Mouse (Mus musculus) lung, adult 18-20 months (tissue): ENCODE measurements around the gene Kif1b.
"Not testable (repeated sequence)": the region's sequence is repeated elsewhere in the genome, so short reads cannot be mapped to it uniquely, and the experiment has no call there.

ENCODE experiments used
- DNase-seq, 2 experiments: peaks; one replicate each; pipeline ENCODE4 v3.0.0; 2022; ENCODE audit warnings: mixed read lengths in 2 of 2

The Kif1b gene

DNA sequence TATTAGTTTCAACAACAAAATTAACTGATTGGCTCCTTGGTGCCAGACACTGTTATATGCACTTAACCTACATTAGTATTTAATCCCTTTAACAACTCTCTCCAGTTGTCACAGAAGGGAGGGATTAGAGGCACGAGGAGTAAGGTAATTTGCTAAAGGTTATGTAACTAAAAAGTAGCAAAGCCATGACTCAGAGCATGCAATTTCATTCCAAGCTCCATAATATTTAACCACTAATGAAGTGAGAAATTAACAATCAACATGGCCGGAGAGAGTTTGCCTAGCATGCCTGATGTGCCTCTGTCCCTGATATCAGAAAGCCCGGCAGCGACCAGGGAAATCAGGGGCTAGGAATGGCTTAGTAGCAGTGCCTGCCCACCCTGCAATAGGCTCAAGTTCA lies 38.5 kb downstream of the Kif1b start:
- DNase-seq: no peak

- no peak for DNase-seq
Observed at GRCm38 (mm10) chr4:149264895-149265294, 42.6 kb downstream of the Kif1b start.

DNA sequence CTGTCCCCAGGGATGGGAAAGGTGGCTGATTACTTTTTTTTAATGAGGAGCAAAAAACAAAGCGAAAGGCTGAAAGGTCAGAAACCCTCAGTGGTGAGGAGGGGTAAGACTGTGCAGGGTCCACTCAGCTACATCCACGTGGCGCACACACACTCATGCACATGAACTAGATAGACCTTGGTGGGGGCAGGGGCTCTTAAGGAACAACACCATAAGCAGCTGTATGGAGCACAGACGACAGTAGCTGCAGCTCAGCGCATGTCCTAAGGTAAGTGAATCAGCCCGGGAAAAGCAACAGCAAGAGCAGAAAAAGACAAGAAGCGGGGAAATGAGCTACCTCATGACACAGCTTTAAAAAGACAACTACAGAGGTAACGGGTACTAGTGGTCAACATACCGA lies 44.3 kb downstream of the Kif1b start:
- no peak for DNase-seq

DNA sequence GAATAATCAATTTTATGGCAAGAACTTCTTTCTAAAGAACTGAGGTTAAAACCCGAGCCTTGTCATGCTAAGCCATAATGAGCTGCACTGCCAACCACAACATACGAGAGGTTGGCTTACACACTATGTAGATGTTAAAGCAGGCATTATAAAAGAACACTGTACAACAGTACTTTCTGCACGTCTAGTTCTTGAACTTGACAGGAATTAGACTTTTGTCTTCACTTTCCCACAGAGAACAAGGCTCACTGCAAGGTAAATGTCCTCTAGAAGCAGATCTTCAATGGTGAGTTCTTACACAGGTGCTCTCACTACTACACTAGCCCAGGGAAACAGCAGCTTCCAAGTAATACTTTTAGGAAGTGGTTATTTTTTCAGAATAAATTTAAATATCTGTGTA lies 46.0 kb downstream of the Kif1b start:
- DNase-seq: no peak

- DNase-seq: no peak
Observed at GRCm38 (mm10) chr4:149260911-149261310, 46.6 kb downstream of the Kif1b start.

DNA sequence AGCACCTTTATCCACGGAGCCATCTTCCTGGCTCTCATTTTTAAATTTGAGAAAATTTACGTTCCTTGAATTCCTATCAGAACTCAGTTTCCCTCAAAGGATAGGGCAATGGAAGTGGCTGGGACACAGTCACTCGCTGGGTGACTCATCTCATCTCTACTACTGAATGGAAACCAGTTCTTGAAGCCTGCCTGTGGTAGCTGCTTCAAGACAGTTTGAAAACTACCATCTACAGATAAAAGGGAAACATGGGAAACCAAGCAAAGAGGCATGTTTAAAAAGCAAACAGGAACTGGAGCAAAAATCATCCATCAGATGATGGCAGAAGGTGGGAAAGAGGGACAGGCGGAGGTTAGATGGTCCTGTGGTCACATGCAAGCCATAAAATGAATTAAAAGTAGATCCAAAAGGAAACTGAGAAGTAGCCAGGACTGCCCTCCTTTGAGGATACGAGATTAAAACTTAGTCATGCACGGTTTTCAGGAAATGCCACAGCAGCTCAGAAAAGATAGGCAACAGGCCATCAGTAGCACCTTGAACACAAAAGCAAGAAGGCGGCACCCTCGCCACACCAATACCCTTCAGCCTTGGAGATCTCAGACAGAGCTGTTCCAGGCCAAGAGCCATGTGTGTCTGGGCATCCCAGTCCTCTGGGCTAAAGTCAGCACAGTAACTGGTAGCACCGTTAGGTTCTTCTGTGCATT lies 48.0 kb downstream of the Kif1b start:
- DNase-seq: peak in 1 of 2 experiments; percentile 20

DNA sequence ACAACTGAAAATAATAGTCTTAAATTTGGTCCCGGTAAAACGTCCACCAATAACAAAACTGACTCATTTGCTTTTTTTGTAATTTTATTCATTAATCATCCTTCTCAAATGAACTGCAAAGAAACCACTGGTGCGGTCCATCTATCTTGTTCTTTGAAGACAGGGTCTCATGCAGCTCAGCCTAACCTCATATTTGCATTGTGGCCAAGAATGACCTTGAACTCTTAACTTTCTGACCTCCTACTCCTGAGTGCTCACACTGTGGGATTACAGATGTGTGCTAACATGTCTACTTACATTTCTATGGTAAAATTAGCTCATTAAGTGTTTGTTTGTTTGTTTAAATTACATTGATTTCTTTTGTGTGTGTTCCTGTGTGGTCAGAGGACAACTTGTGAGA lies 48.6 kb downstream of the Kif1b start:
- DNase-seq: no peak

DNA sequence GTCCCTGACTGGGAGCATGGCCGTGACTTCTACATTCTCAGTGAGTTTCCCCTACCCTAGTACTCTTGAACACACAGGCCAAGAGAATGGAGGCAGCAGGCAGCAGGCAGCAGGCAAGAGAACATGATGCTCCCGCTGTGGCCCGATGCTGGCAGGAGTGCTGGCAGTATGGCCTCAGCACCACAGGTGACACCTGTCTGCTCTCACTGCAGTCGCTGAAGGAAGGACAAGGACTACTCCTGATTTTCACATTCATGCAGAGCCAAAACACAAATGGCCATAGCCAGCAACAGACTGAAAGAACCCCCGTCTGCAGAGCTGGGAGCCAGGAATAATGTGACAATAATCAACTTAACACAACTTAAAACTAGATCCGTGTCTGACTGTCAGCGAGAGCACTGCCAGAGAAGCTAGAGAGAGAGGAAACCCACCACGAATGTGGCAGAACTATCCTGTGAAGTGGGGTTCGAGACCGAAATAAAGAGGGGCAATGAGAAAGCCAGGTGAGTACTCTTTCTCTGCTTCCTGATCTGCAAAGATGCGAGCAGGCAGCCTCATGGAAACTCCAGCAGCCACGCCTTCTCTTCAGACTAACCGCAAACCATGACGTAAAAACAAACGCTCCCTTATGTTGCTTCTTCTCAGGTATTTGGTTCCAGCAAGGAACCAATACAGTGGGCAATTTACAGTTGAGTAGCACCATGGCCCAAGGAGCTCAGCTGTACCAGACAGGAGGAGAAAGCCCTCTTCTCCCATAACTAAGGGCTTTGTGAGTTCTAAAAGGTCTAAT lies 50.8 kb downstream of the Kif1b start:
- no peak for DNase-seq

DNA sequence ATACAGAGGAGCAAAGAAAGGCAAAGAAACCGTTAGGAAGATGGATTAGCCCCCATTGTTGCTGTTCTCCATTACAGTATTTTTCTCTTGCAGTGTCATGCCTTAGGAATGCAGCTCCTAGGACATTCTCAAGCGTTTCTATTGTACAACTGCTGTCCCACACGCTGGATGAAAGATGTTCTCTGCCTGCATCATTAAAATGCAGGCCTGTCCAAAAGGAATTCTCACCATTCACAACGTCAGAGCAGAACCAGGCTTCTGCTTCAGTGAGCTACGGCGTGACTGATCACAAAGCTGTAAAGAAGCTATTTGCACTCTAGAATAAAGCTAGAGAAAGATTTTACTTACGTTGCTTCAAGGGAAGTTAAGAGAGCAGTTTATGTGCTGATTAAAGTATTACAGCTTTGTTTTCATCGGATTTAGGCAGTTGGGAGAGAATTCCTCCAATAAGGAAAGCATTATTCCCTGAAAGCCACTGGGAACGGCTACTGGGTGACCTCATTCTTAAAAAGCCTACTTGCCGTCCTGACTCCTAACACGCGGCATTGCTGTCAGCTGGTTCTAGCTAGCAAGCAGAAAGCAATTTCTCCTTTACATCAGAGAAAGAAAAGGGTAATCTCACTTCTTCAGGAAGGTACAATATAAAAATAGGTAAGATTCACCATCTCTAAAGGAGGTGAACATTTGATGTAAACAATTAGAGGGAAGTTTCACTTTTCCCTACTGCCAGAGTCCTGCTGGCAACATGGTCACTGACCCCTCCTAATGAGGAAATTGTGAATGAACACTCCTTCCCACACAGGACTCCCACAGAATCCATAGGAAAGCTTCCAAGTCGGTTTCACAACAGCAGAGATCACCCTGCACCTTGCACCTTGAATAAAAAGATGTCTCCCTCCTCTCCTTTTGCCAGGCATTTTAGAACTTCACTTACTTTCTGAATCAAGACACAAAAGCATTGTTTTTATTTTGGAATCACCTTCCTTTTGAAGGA lies 51.9 kb downstream of the Kif1b start:
- DNase-seq: no peak

DNA sequence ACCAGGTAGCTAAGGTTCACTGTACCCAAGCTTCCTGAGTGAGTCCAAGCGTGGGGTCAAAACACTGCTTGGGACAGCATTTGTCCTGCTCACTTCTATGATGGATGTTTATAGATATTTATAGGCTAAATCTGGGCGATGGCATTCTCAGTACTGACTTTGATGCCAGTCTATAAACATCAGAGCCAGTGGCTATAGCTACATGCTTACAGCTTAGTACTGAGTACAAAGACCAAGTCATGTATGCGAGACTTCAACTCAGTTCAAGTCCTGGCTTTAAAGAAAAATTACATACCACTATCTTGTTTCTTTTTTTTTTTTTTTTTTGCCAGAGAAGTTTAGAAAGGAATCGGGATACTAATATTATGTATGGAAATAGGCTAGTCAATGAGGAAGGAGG lies 52.7 kb downstream of the Kif1b start:
- DNase-seq: no peak

- peak; percentile 62 to 73 for DNase-seq
Observed at GRCm38 (mm10) chr4:149249311-149249710, 58.2 kb downstream of the Kif1b start.

DNA sequence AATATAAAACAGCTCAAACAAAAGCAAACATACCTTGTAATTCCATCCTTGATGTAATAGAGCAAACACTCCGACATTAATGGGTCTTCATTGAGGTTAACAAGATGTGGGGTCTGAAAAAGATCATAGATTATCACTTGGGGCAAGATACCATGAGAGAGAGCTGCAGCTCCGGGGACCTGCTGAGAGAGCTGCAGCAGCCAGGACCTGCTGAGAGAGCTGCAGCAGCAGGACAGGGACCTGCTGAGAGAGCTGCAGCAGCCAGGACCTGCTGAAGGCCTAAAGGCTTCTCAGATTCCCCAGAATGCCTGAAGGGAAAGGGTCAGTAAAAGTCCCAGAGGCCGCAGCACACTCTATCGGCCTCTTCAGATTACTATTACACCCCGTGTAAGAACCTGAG lies 59.7 kb downstream of the Kif1b start:
- no peak for DNase-seq

DNA sequence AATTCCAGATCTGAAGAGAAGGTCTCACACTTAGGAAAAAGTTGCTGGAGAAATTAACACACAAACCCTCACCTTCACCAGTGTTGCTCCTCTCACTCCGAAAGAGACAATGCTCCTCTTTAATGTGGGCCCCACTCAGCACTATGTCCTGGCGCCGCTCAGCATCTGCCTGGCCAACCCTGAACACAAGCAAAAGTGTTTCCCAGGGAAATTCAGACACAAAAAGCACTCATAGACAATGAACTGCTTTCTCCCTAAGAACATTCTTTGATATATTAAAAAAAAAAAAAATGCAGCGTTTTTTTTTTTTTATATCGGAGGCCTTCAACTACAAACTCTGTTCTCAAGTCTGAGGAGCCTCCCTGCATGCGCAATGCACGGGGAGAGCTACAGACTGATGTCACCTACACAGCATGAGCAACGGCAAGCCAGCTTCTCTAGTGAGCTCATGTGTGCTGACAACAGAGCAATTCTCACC lies 60.3 kb downstream of the Kif1b start:
- no peak for DNase-seq

- DNase-seq: no peak
Observed at GRCm38 (mm10) chr4:149246578-149247155, 60.8 kb downstream of the Kif1b start.

DNA sequence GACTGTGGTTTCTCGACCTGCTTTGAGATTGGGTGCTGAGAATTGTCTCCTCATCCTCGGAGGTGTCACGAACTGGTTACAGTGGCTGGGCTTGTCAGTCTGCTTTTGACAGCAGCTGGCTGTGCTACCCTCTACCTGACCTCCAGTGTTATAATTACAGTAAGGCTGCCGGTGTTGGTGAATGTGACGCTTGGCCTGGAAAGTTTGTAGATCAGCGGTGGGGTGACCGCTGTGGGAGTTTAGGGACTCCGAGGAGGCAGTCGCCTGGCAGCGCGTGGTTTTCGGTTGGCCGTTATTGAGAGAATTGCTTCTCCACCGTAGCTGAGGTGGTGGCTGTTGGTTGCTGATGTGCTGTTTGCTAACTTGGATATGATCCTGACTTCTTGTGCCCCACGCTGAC lies 70.5 kb downstream of the Kif1b start:
- no peak for DNase-seq

GRCm38 (mm10) chr4:149233938-149234337 lies 73.6 kb downstream of the Kif1b start:
- DNase-seq: peak in 1 of 2 experiments; percentile 14

DNA sequence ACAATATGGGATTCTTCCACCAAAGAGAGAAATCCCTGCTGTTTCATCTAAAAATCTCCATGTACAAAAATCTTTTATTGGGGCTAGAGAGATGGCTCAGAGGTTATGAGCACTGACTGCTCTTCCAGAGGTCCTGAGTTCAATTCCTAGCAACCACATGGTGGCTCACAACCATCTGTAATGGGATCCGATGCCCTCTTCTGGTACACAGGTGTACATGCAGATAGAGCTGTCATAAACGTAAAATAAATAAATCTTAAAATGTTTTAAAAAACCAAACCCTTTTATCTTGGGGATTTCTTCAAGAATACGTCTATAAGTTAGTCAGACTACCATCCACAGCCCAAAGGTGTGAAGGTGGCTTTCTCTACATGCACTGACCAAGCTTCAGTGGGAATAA lies 78.8 kb downstream of the Kif1b start:
- DNase-seq: not testable (repeated sequence)

DNA sequence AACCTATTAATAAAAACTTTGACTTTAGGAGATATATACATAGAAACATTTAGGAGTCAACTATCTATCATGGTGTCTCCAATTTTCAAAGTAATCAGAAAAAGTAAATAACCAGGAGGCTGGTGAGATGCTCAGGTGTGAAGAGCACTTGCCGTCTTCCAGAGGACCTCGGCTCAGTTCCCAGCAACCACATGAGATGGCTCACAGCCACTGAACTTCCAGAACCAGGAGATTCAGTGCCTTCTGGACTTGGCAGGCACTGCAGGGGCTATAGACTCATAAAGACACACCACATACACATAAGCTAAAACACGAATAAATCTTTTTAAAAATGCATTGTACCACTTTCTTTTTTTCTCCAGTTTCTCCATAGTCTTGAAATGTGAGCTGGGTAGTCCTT lies 79.2 kb downstream of the Kif1b start:
- DNase-seq: no peak

- no peak for DNase-seq
Observed at GRCm38 (mm10) chr4:149226311-149226710, 81.2 kb downstream of the Kif1b start.

- no peak for DNase-seq
Observed at GRCm38 (mm10) chr4:149223453-149223852, 84.0 kb downstream of the Kif1b start.

DNA sequence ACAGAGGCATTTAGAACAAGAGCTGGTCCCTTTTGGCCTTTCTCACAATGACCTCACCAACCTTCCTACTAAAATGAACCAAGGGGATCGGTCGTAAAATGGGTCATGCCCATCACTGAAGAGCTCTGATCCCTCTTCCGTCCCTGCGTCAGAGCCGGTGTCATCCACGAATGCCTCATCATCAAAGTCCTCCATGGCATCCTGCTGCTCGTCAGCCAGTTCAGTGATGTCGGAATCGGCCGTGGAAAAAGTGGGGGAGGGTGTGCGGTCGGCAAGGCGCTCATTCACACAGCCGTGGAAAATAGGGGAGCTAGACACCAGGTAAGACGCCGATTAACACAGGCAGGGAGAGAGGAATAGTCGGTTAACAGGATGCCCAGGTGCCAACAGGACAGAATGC lies 87.0 kb downstream of the Kif1b start:
- DNase-seq: no peak

GRCm38 (mm10) chr4:149220042-149220473 lies 87.4 kb downstream of the Kif1b start:
- no peak for DNase-seq
